Mouse (Mus musculus): ENCODE data around the gene Jdp2. TPM values are rescaled to one million over a fixed set of nuclear protein-coding genes. Genes with fewer than 3 reads are reported as not detected.
"Not testable (repeated sequence)": the region's sequence is repeated elsewhere in the genome, so short reads cannot be mapped to it uniquely, and the experiment has no call there.

Gene Jdp2
- polyA plus RNA-seq, 1 experiment from 2014 or later = 0.37 TPM

DNA sequence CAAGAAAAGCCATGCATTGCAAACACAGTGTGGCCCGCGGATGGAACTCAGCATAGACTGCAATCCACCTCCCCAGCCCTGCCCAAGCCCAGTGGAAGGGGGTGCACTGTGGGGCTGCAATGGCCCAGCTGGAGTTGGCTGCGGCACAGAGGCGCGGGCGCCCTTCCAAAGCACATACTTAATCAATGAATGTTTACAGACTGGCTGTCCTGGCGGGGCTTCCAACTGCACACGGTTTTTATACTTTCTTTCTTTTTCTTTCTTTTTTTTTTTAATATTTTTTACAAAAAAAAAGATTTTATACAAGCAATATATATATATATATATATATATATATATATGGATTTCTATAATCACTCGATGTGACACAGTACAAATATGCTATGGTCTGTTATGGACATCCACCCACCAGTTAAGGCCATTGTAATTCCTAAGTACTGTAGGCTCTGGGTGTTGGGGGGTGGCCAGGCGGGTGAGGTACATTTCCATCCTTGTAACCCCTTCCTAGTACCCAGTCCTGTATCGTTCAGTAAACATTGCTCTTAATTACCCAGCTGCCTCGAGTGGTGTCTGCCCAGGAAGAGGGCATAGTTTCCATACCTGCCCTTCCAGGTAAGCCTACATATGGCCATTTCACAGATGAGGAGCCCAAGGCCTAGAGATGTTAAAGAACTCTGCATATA lies 40.6 kb downstream of the Jdp2 start:
- Histone ChIP-seq H3K9me3 (replicated peaks) (no peaks in the 10 kb centered on the region), H3K4me2 (no peak overlapping the region), H3K4me1 (replicated peaks) (peaks cover 34% of the 10 kb centered on the region), H3K4me3 (no peak overlapping the region), H3K27ac (no peak overlapping the region), H3K27me3 (no peaks in the 10 kb centered on the region), H3K9ac (no peak overlapping the region), H3K36me3 (peaks cover 7% of the 10 kb centered on the region)
- ATAC-seq (replicated peaks; ENCODE audit: insufficient number of reproducible peaks, insufficient read depth, low FRiP score, low read depth) = 0 out of 2 replicates have a peak, but pooled peaks have one; percentile 33
- WGBS = 74% methylated on average over 12 of the region's 12 CpGs

DNA sequence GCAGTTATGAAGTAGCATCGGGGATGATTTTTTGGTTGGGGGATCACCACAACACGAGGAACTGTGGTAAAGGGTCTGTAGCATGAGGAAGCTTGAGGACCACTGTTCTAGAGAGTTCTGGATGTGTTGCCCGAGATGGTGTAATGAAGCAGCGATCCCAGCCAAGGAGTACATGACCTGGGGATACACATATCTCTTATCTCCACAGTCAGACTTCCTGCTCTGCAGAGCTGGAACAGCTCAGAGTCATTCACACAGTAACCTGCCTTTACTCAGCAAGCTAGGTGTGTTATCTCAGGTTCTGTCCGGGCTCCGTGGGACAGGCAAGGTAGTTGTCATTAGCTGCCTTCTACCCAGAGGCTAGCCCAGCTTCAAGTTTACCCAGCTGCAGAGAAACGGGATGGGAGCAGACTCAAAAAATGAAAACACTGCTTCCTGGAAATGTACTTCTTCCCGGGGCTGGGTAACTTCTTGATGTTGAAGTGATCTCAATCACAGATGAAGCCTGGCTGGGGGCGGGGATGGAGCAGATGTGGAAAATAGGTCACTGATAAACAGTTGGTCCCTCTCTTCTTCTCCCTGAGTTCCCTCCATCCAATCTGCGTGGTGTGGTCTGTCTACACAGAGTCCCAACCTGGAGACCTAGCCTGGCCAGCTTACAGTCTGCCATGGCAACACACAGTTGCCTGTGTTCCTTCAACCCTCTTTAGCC lies 42.2 kb downstream of the Jdp2 start:
- Histone ChIP-seq H3K36me3 (peaks cover 7% of the 10 kb centered on the region), H3K4me2 (no peak overlapping the region), H3K4me3 (no peak overlapping the region), H3K4me1 (replicated peaks) (peaks cover 36% of the 10 kb centered on the region), H3K9me3 (replicated peaks) (no peaks in the 10 kb centered on the region), H3K27ac (peak overlapping the region; percentile 55), H3K9ac (no peak overlapping the region), H3K27me3 (no peaks in the 10 kb centered on the region)
- peak; percentile 50; the same call in 1 of the 2 replicates for ATAC-seq (replicated peaks; ENCODE audit: insufficient number of reproducible peaks, insufficient read depth, low FRiP score, low read depth)
- 42% methylated on average over 10 of the region's 10 CpGs for WGBS

DNA sequence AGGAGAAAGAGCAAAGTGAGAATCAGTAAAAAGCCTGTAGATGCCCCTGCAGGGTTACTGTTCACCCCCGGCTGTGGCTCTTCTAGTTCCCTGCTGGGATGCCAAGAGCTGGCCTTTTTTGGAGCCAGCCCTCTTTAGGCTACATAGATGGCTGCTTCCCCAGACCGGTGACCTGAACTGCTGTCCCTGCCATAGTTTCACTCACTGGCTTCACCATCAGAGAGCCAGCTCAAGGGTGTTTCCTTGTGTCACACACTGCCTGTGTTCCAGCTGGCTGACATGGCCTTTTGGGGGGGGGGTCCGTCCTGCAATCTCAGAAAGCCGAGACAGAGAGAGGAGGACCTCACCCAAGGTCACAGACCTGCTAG lies 42.7 kb downstream of the Jdp2 start:
- H3K27ac ChIP-seq = peak overlapping the region; percentile 55
- no peak overlapping the region for H3K9ac ChIP-seq
- no peaks in the 10 kb centered on the region for H3K27me3 ChIP-seq
- 32% methylated on average over 4 of the region's 4 CpGs for WGBS
- H3K9me3 ChIP-seq (replicated peaks) = no peaks in the 10 kb centered on the region
- H3K4me3 ChIP-seq = no peak overlapping the region
- peaks cover 7% of the 10 kb centered on the region for H3K36me3 ChIP-seq
- no peak for ATAC-seq (replicated peaks; ENCODE audit: insufficient number of reproducible peaks, insufficient read depth, low FRiP score, low read depth)
- peaks cover 36% of the 10 kb centered on the region for H3K4me1 ChIP-seq (replicated peaks)
- no peak overlapping the region for H3K4me2 ChIP-seq

DNA sequence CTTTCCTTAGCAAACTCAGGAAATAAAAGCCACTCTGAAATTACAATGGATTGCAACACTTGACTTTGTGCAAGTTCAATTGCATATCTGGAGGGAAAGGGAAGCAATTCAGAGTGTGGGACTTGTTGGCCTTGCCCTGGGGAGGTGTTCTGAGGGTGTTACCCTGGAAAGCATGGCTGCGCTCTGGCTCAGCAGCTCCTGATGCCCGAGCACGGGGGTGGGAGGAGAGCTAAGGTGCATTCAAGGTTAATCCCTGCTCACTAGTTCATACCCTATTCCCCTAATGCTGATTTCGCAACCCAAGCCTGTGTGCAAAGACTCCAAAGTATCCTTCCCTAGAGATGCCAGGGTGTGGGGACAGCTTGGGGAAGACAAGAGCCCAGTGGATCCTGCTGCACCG lies 44.9 kb downstream of the Jdp2 start:
- WGBS = 71% methylated on average over 5 of the region's 5 CpGs
- Histone ChIP-seq H3K4me3 (no peak overlapping the region), H3K9ac (no peak overlapping the region), H3K36me3 (peaks cover 7% of the 10 kb centered on the region), H3K27ac (no peak overlapping the region), H3K27me3 (no peaks in the 10 kb centered on the region), H3K9me3 (replicated peaks) (no peaks in the 10 kb centered on the region), H3K4me1 (replicated peaks) (peaks cover 36% of the 10 kb centered on the region), H3K4me2 (no peak overlapping the region)
- no peak for ATAC-seq (replicated peaks; ENCODE audit: insufficient number of reproducible peaks, insufficient read depth, low FRiP score, low read depth)

DNA sequence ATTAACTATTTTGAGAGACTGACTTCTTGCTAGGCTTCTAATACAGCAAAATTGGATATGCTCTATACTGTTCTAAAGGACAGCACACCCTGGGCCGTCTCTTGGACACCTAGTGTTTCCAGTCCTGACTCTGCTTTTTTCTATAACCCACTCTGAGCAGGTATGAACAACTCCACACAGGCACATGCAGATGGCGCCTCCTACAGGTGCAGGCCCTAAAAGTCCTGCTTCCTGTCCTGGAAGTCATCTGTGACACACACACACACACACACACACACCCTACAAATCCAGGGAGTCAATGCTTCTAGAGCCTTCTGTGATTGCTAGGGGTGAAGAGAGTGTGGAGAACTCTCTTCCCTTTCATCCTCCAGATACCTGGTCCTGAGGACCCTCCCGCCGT lies 46.8 kb downstream of the Jdp2 start:
- peaks cover 24% of the 10 kb centered on the region for H3K4me1 ChIP-seq (replicated peaks)
- H3K4me2 ChIP-seq = no peak overlapping the region
- no peaks in the 10 kb centered on the region for H3K27me3 ChIP-seq
- H3K9ac ChIP-seq = no peak overlapping the region
- no peak overlapping the region for H3K4me3 ChIP-seq
- ATAC-seq (replicated peaks; ENCODE audit: insufficient number of reproducible peaks, insufficient read depth, low FRiP score, low read depth) = no peak
- H3K9me3 ChIP-seq (replicated peaks) = no peaks in the 10 kb centered on the region
- H3K36me3 ChIP-seq = no peaks in the 10 kb centered on the region
- no peak overlapping the region for H3K27ac ChIP-seq
- 87% methylated on average over 4 of the region's 4 CpGs for WGBS

DNA sequence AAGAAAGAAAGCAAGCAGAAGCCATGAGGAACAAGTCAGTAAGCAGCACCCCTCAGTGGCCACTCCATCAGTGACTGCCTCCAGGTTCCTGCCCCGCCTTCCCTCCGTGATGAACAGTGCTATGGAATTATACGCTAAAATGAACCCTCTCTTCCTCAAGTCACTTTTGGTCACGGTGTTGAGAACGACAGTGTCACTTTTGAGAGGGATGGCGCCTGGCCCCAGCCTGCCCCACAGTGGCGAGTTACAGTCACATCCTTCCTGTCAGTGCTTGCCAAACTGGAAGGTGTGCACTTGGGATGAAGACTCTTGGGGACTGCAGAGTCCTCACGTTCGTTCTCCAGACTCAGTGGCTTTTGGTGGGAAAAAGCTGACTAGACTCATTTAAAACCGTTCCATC lies 48.5 kb downstream of the Jdp2 start:
- H3K27ac ChIP-seq = no peak overlapping the region
- peaks cover 8% of the 10 kb centered on the region; the same call in 1 of the 2 replicates for H3K4me1 ChIP-seq (replicated peaks)
- H3K27me3 ChIP-seq = no peaks in the 10 kb centered on the region
- no peak overlapping the region for H3K9ac ChIP-seq
- H3K4me2 ChIP-seq = no peak overlapping the region
- H3K9me3 ChIP-seq (replicated peaks) = no peaks in the 10 kb centered on the region
- ATAC-seq (replicated peaks; ENCODE audit: insufficient number of reproducible peaks, insufficient read depth, low FRiP score, low read depth) = no peak
- H3K36me3 ChIP-seq = no peaks in the 10 kb centered on the region
- H3K4me3 ChIP-seq = no peak overlapping the region
- 31% methylated on average over 10 of the region's 10 CpGs for WGBS

DNA sequence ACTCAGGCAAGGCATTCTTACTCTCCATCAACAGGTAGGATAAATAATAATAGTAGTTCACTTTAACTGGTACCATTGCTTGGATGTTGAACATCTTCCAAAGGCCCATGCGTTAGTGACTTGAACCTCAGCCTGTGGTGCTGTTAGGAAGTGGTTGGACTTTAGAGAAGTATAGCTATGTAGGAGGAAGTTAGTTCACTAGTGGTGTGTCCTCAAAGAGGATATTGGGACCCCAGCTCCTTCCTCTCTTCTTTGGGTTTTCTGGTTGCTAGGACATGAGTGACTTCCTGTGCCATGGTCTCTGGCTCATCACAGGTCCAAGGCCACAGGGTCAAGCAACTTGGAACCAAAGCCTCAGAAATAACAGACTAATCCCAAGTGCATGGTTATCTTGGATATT lies 49.1 kb downstream of the Jdp2 start:
- Histone ChIP-seq H3K4me2 (no peak overlapping the region), H3K27me3 (no peaks in the 10 kb centered on the region), H3K4me1 (replicated peaks) (peaks cover 5% of the 10 kb centered on the region; the same call in 1 of the 2 replicates), H3K4me3 (no peak overlapping the region), H3K9me3 (replicated peaks) (no peaks in the 10 kb centered on the region), H3K27ac (no peak overlapping the region), H3K36me3 (no peaks in the 10 kb centered on the region), H3K9ac (no peak overlapping the region)
- 77% methylated on average over 1 of the region's 1 CpGs for WGBS
- no peak for ATAC-seq (replicated peaks; ENCODE audit: insufficient number of reproducible peaks, insufficient read depth, low FRiP score, low read depth)

DNA sequence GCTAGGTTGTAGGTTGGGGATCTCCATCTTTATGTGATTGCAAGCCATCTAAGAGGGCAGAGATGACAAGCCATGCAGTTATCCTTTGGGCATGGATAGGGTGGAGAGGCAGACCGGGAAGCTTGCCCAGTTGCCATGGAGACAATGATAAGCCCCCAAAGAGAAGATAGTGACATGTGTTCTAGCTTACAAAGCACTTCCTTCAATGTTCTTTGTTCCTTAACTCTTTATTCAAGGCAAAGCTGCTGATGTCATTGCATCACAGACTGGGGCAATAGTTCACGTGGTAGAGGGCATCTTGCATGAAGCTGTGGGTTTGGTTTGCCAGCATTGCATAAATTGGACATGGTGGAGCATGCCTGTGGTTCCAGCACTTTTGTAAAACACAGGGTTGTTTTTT lies 60.5 kb downstream of the Jdp2 start:
- Histone ChIP-seq H3K4me2 (no peak overlapping the region), H3K9ac (no peak overlapping the region), H3K27me3 (no peaks in the 10 kb centered on the region), H3K4me3 (no peak overlapping the region), H3K9me3 (replicated peaks) (no peaks in the 10 kb centered on the region), H3K36me3 (no peaks in the 10 kb centered on the region), H3K27ac (no peak overlapping the region), H3K4me1 (replicated peaks) (peaks cover 8% of the 10 kb centered on the region)
- 8% methylated on average over 2 of the region's 2 CpGs for WGBS
- ATAC-seq (replicated peaks; ENCODE audit: insufficient number of reproducible peaks, insufficient read depth, low FRiP score, low read depth) = peak; percentile 78

DNA sequence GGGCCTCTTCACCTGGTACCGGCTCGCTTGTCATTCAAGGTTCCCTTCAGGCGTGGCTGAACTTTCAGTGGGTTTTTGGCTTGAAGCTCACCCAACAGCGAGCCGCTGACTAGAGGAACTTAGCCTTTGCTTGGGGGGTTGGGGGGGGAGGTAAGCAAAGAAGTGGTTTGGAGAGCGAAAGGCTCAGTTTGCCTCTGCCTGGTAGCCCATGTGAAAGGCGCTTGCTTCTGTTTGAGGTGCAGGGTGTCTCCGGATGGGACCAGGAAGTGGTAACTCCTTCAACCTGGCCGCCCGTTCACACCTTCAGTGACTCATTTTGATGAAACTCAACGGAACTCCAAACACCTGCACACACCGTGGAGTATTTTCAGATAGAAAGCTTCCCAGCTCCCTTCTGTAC lies 62.0 kb downstream of the Jdp2 start:
- H3K4me3 ChIP-seq = no peak overlapping the region
- H3K27me3 ChIP-seq = no peaks in the 10 kb centered on the region
- ATAC-seq (replicated peaks; ENCODE audit: insufficient number of reproducible peaks, insufficient read depth, low FRiP score, low read depth) = no peak

DNA sequence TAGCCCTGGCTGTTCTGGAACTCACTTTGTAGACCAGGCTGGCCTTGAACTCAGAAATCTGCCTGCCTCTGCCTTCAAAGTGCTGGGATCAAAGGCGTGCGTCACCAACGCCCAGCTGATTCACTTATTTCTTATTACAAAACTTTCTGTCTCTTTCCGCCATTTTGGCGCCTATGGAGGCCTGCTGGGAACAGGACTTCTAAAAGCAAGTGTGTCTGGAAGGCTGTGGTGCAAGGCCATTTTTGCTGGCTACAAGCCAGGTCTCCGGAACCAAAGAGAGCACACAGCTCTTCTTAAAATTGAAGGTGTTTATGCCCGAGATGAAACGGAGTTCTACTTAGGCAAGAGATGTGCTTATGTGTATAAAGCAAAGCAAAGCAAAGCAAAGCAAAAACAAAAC lies 63.4 kb downstream of the Jdp2 start:
- H3K4me3 ChIP-seq; H3K27me3 ChIP-seq; ATAC-seq (replicated peaks; ENCODE audit: insufficient number of reproducible peaks, insufficient read depth, low FRiP score, low read depth); H3K9ac ChIP-seq; H3K9me3 ChIP-seq (replicated peaks); H3K4me2 ChIP-seq; H3K27ac ChIP-seq; H3K36me3 ChIP-seq; H3K4me1 ChIP-seq (replicated peaks): not testable (repeated sequence)
- WGBS = 78% methylated on average over 8 of the region's 8 CpGs

More for the DNA sequence above, 62.0 kb downstream of the Jdp2 start:
- H3K27ac ChIP-seq = no peak overlapping the region
- no peaks in the 10 kb centered on the region for H3K9me3 ChIP-seq (replicated peaks)
- 90% methylated on average over 12 of the region's 12 CpGs for WGBS
- no peak overlapping the region for H3K9ac ChIP-seq
- no peak overlapping the region for H3K4me2 ChIP-seq
- H3K4me1 ChIP-seq (replicated peaks) = peaks cover 8% of the 10 kb centered on the region
- H3K36me3 ChIP-seq = no peaks in the 10 kb centered on the region

DNA sequence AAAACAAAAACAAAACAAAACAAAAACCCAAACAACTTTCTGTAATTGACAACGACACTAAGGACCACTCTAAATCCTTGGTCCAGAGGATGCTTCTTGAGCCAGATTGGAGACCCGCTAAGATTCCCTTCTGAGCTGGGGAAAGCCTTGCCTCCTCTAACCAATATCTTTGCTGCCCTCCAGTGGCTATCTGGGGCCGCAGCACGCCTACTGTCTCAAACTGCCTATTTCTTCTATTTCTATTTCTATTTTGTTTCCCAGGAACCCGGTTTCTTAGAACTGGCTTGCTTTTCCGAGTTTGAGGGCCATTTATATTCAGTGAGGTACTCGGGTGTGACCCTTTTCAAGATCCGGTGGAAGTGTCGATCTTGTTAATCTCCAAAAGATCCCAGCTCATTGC lies 64.1 kb downstream of the Jdp2 start:
- H3K4me3 ChIP-seq = no peak overlapping the region
- no peak overlapping the region for H3K9ac ChIP-seq
- H3K27me3 ChIP-seq = no peaks in the 10 kb centered on the region
- ATAC-seq (replicated peaks; ENCODE audit: insufficient number of reproducible peaks, insufficient read depth, low FRiP score, low read depth) = no peak
- no peaks in the 10 kb centered on the region for H3K36me3 ChIP-seq
- H3K9me3 ChIP-seq (replicated peaks) = no peaks in the 10 kb centered on the region
- H3K4me1 ChIP-seq (replicated peaks) = peaks cover 8% of the 10 kb centered on the region
- 11% methylated on average over 9 of the region's 9 CpGs for WGBS
- no peak overlapping the region for H3K27ac ChIP-seq
- no peak overlapping the region for H3K4me2 ChIP-seq

DNA sequence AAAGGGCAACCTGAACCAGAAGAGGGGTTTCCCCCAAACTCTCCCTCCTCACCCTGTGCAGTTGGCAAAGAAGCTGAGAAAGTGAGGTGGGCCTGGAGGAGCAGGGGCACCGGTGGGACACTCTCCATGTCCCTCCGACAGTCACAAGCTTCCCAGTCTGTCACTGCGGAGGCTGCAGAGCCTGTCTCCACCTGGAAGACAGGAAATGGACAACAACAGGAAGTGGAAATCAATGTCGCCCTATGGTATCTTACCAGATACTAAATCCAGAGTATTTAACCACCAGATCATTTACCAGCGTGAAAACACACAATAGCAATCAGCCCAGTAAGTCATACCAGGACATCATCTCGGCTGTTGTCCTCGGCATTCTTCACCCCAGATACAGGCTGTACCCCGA lies 67.3 kb downstream of the Jdp2 start:
- Histone ChIP-seq H3K36me3 (no peaks in the 10 kb centered on the region), H3K4me1 (replicated peaks) (peaks cover 5% of the 10 kb centered on the region)

More for the DNA sequence above, 67.3 kb downstream of the Jdp2 start:
- Histone ChIP-seq H3K9ac (no peak overlapping the region), H3K4me3 (no peak overlapping the region), H3K9me3 (replicated peaks) (no peaks in the 10 kb centered on the region), H3K27me3 (no peaks in the 10 kb centered on the region), H3K4me2 (no peak overlapping the region), H3K27ac (no peak overlapping the region)
- 71% methylated on average over 8 of the region's 8 CpGs for WGBS
- ATAC-seq (replicated peaks; ENCODE audit: insufficient number of reproducible peaks, insufficient read depth, low FRiP score, low read depth) = no peak

Measured in heart, embryonic 15.5 days (tissue).